In the genomic region with DNA sequence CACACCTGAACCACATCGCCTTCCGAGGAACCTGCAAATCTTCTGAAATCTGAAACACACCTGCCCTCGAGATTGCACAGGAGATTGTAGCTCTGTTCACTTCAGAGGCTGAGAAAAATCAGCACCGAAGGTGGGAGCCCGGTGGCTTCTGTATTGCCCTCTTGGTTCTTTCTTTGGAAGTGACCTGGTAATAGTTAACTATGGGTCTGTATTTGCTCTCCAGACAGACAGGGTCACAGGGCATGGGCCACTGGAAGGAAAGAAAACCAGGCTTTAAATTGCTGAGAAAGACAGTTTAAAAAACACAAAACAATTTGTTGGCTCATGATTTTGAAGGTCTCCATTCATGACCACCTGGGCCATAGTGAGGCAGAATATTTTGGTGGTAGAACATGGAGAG, we compare ENCODE assay signal across 19 mouse cellular contexts. TPM values are rescaled to one million over a fixed set of nuclear protein-coding genes. Genes with fewer than 3 reads are reported as not detected.
"Had no signal": no experiment of that assay in that cellular context is flagged by ENCODE, and none has a peak within 500 bp of the region (broad histone marks: within the 10 kb centered on the region; RNA-seq: fewer than 3 reads in every experiment).

No protein-coding gene starts in this region.

- ATAC-seq: intestine, embryonic 16.5 days; midbrain, embryonic 13.5 days had no signal

- DNase-seq: kidney, postnatal 10 days; layer of hippocampus, postnatal 36 days; right cerebral cortex, adult 18-20 months; right cerebral cortex, postnatal 25 days; thymus, postnatal 36 days had no signal

- H3K9ac ChIP-seq: hindbrain, embryonic 15.5 days; limb, embryonic 15.5 days; lung, embryonic 15.5 days; midbrain, embryonic 13.5 days had no signal

- H3K36me3 ChIP-seq: hindbrain, embryonic 15.5 days; limb, embryonic 15.5 days; lung, embryonic 15.5 days; midbrain, embryonic 13.5 days had no signal

- H3K9me3 ChIP-seq: hindbrain, embryonic 15.5 days; limb, embryonic 15.5 days; lung, embryonic 15.5 days; midbrain, embryonic 13.5 days had no signal

- H3K4me1 ChIP-seq: hindbrain, embryonic 15.5 days; limb, embryonic 15.5 days; lung, embryonic 15.5 days; midbrain, embryonic 13.5 days had no signal

- H3K27me3 ChIP-seq: hindbrain, embryonic 15.5 days; limb, embryonic 15.5 days; lung, embryonic 15.5 days had no signal

- H3K4me3 ChIP-seq: hindbrain, embryonic 15.5 days; limb, embryonic 15.5 days; lung, embryonic 15.5 days; midbrain, embryonic 13.5 days had no signal

- H3K27ac ChIP-seq: hindbrain, embryonic 15.5 days; limb, embryonic 15.5 days; lung, embryonic 15.5 days; midbrain, embryonic 13.5 days had no signal

- H3K4me2 ChIP-seq: hindbrain, embryonic 15.5 days; limb, embryonic 15.5 days; lung, embryonic 15.5 days; midbrain, embryonic 13.5 days had no signal

RNA-seq across cellular contexts. Expression of a gene that starts 14.9 kb away (rescaled TPM):
- polyA plus RNA-seq: intestine, embryonic 16.5 days; large intestine, adult 2 months; lung, embryonic 15.5 days; small intestine, adult 2 months had no signal

RNA-seq across cellular contexts. Expression of a gene that starts 44.0 kb away (rescaled TPM):
- total RNA-seq: layer of hippocampus, postnatal 36 days; left cerebral cortex, adult 8-10 months; left cerebral cortex, postnatal 25 days; midbrain, postnatal 0 days had no signal
- polyA plus RNA-seq: hindbrain, embryonic 15.5 days; intestine, embryonic 16.5 days; large intestine, adult 2 months; limb, embryonic 11.5 days; limb, embryonic 15.5 days; lung, embryonic 15.5 days; midbrain, embryonic 13.5 days; midbrain, postnatal 0 days; neural tube, embryonic 14.5 days; small intestine, adult 2 months; stomach, embryonic 16.5 days; thymus, postnatal 0 days had no signal
